Mouse (Mus musculus) T-helper 2 cell (primary cell): ENCODE data around the gene Hoxc11.

Experiments used
- in situ Hi-C: fragments of 300-600 bp; cut with MboI, MseI; formaldehyde crosslinking; loops from one replicate; pipeline ENCODE4 v1.15.1; 2025; ENCODE audit warnings: high pct_unique_total_duplicates

Hoxc11 gene

GRCm38 (mm10) chr15:102936279-102936972 lies 17.8 kb upstream of the Hoxc11 start, which contains the start of gene Hoxc12:
Gene Hoxc12 (plus strand): TSS chr15:102936757.
- in situ Hi-C loops, result no loop called here

GRCm38 (mm10) chr15:102937036-102937666 lies 17.1 kb upstream of the Hoxc11 start:
- in situ Hi-C loops, result no loop called here

DNA sequence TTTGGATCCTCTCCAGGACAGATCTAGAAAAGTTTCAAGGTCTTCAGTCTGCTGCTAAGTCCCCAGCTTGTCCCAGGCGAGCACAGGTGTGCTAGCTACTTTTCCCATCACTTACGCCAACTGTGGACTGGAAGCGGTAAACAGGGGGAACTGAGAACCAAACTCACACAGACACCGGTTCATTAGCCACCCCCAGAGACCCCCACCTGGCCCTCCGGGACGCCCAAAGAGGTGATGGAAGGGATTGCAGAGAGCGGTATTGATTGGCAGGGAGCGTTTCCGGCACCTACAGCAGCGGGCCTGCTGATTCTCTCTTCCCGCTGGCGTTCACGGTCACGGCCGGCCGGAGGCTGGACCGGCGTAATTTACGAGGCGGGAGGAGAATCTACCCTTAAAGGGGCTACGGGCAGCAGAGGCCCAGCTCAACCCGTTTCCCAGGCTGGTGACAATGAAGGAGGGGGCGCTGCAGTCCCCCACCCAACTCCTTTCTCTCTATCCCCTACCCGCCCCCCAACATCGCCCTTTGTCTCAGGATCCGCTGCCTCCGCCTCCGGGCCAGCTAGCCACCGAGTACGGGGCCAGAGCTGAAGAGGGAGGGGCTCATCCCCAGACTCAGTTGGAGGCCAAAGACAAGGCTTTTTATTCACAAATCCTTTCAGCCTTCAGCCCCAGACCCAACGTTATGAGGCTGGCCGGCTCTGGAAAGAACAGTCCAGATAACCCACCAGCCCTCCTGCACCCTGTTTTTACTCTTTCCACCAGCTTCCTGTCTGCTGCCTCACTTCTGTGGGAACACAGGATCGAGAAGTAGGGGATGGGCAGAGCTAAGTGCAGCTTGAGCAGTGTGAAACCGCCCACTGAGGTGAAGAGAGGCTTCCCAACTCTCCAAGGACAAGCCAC lies 14.7 kb upstream of the Hoxc11 start:
- in situ Hi-C loops, result no loop called here

DNA sequence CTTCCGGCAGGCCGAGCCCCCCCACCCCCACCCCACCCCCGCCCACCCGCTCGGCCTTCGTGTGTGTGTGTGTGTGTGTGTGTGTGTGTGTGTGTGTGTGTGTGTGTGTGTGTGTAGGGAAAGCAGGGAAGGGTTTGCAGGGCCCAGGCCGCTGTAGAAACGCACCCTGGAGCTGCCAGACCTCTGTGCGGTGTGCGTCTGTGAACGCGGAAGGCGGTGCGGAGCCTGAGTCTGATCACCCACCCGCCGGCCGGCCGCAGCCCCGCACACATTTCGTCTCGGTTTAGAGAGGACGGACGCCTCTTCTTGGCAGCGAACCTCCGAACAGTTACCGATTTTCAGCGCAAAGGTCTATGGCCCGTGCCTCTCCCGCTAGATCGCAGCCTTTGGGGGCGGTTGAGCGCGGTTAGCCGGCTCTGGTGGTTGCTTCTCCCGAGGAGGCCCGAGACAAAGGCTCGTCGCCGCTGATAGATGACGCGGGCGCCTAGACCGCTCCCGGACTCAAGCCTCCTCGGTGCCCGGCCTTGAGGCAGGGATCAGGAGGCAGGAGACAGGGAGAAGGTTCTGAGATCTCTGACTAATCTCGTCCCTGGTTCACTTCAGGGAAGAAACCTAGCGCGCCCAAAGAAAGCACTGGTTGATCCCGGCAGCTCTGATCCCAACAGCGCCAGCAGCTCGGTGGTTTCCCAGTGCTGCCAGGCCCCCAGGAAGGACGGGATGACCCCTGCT lies 11.3 kb upstream of the Hoxc11 start:
- in situ Hi-C loops, result no loop called here

DNA sequence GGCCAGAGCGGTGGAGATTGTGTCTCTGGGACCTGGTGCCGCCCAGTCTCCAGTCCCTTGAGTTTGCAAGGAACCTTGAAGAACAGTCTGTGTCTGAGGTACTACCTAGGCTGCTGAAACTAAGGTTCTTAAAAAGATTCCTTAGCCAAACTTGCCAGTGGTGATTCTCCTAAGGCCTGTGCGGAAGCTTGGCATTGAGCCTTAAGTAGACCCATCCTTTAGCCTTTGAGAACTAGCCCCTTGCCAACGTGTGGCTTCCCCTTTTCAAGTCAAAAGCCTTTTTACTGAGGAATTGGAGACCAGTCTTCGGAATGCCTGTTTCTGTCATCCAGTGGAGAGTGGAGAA lies 10.8 kb upstream of the Hoxc11 start:
- in situ Hi-C loops, result no loop called here

- in situ Hi-C loops, result no loop called here
Observed at GRCm38 (mm10) chr15:102945185-102946077, 8.8 kb upstream of the Hoxc11 start.

- in situ Hi-C loops, result no loop called here
Observed at GRCm38 (mm10) chr15:102947276-102947675, 7.0 kb upstream of the Hoxc11 start.

DNA sequence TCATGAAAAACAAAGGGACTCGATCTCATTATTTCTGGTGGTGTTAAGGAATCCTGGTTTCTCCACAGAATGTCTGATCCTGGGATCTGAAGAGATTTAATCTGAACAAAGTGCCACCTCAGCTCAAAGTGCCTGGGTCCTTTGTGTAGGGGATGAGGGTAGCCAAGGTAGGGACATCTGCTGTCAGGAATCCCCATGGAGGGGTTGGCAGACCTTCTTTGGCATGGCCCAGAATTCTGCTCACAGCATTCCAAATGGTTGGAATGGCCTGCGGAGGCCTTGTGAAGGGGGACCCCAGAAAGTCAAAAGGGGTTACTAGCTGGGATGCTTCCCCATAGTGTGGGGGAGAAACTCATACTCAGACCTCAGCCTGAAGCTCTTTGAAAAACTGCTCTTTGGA lies 5.4 kb upstream of the Hoxc11 start:
- in situ Hi-C loops, result no loop called here

GRCm38 (mm10) chr15:102949696-102950095 lies 4.5 kb upstream of the Hoxc11 start:
- in situ Hi-C loops, result loop anchor here (5.0 kb wide), 1 partner anchor 88 kb away; no protein-coding TSS in a partner anchor

GRCm38 (mm10) chr15:102950877-102951276 lies 3.4 kb upstream of the Hoxc11 start:
- in situ Hi-C loops, result loop anchor here (5.0 kb wide), 1 partner anchor 86 kb away; no protein-coding TSS in a partner anchor

DNA sequence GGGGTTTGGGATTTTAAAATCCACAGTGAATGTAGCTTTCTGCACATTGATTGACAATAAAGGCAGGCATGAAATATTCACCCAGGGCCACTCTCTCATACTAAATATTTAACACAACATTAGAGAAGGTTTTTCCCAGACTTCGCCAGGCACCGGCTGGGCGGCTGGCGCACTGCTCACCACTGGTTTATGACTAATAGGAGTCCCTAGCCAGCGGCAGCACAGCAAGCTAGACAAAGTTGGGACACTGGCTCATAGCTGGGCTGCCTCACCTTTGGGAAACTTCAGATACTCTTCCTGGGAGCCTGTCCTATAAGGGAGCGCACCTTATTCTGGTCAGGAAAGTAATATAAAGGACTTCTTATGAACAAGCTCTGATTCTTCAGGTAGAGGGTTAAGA lies 666 bp upstream of the Hoxc11 start:
- in situ Hi-C loops, result loop anchor here (5.0 kb wide), 1 partner anchor 84 kb away; no protein-coding TSS in a partner anchor

GRCm38 (mm10) chr15:102955007-102955382 lies 768 bp downstream of the Hoxc11 start:
- in situ Hi-C loops, result no loop called here

DNA sequence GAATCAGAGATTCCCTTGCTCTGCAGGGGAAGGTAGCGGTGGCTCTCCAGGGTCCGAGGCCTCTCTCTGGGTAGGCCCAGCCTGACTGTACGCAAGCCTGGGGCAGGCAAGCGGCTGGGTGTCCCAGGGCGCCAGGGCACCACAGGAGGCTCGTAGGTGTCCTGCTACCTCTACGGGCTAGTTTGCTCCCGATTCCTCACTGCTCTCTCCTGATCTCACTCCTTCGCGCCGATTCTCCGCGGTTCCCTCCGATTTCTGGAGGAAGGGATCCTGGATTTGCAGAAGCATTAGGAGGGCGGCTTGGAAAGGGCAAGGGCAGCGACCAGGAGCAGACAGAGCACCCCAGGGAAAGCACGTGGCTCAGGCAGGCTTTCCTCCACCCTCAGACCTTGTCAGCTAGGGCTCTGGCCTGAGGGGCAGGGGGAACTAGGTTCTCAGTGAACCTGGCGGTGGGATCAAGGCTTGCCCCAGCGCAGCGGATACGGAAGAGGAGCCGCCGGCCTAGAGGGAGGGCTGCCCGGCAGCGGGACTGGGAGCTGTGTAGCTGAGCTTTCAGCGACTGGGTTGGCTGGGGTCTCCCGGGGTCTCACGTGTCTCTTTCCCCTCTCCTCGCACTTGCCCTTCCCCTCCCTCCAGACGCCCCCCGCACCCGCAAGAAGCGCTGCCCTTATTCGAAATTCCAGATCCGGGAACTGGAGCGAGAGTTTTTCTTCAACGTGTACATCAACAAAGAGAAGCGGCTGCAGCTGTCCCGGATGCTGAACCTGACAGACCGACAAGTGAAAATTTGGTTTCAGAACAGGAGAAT lies 1.8 kb downstream of the Hoxc11 start:
- in situ Hi-C loops, result no loop called here

DNA sequence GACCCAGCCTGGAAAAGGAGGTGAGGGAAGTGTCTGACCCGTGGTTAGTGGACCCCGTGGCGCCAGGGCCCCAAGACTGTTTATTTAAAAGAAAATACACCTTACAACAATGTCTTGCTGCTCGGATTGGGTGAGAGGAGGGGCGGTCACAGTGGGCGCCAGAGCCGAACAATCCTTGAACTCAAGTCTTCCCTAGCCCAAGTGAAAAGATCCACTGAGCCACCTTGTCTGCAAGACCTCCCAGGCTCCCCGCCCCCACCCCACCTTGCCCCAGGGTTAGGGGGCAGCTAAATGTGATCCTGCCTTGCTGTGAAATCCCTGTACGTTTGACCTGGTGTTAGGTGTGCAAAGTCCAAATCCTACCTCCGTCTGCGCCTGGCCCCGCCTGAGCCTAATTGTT lies 2.7 kb downstream of the Hoxc11 start:
- in situ Hi-C loops, result no loop called here

DNA sequence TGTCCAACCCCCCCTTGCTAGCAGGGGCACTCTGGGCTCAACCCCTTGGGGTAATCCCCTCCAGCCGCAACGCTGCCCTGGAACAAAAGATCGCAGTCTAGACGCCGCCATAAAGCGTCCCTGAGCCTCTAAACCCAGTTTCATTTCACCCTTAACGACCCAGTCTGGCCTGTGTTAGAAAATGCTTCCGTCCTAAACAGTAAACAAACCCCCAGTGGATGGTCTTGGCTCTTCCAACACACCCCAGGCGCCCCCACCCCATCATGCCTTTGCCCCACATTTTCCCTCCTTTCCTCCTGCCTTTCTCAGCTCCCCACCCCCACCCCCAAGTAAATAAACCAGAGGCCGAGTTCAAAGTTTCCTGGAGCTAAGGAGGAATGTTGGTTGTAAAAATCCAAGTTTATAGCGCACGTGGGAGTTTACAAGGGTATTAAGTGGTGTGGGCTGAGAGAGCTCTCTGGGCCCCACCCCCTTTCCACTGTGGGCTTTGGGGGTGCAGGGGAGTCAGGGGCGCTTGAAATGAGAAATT lies 5.5 kb downstream of the Hoxc11 start:
- in situ Hi-C loops, result no loop called here

DNA sequence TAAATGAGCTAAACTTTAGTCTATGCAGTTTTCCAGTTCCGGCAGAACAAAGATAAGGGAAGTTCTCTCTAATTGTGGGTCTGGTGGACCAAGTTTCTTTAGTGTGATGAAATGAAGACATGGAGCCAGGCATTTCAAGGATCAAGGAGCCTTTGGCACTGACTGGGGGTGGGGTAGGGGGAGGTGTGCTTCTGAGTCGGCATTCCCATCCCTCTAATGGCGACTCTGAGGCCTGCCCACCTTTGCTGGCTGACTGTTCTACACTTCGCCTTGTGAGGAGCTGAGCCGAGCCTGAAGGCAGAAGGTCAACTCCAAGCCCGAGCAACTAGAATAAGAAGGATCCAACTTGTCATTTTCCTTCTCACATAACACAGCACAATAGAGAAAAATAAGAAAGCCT lies 7.5 kb downstream of the Hoxc11 start:
- in situ Hi-C loops, result no loop called here

- in situ Hi-C loops, result no loop called here
Observed at GRCm38 (mm10) chr15:102962492-102962891, 8.3 kb downstream of the Hoxc11 start.

DNA sequence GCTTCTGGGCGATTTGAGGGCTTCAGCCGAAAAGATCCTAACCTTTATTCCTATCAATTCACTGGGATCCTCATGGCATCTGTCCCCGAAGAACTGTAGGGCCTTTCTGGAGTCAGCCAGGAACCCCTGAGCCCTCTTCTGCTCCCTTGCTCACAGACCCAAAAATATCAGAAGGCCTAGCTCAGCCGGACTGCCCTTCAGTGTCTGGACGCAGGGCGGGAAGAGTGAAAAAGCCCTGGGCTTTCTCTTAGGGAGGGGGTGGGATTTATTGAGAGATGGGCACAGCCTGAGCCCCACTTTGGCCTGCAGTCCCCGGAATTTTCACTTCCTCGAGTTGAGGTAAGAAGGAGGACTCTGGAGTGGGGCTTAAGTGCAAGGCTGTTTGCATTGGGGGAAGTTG lies 9.0 kb downstream of the Hoxc11 start:
- in situ Hi-C loops, result no loop called here
